In genomic region chr10:43657501-43658225, GRCm38 (mm10) we compare ENCODE assay signal across 14 mouse cellular contexts.
A peak's percentile ranks its signal among the peaks of the same experiment; 100 is the strongest.
DNase-seq lines count a peak whose midpoint lies in the region; TF ChIP-seq lines count a peak whose summit lies in the region.
"Had no signal": no experiment of that assay in that cellular context is flagged by ENCODE, and none has a peak within 500 bp of the region (broad histone marks: within the 10 kb centered on the region; RNA-seq: fewer than 3 reads in every experiment).

No protein-coding gene starts in this region.

- H3K4me1 ChIP-seq in kidney, adult 2 months (ENCODE audit: control insufficient read depth, insufficient read depth, low read length) = peaks cover 6% of the 10 kb centered on the region; the same call in 1 of the 2 replicates
- H3K4me1 ChIP-seq: forebrain, embryonic 15.5 days; neural tube, embryonic 13.5 days had no signal

- peak; percentile 16 for DNase-seq in kidney, adult 2 months
- DNase-seq in kidney, postnatal 36 days = no peak
- peak; percentile 48 for DNase-seq in brain, adult 2 months (ENCODE audit: low read depth, low spot score)
- DNase-seq in lung, postnatal 36 days = peak; percentile 27
- DNase-seq in neural tube, embryonic 10.5 days (ENCODE audit: extremely low spot score, low spot score) = no peak
- DNase-seq in layer of hippocampus, postnatal 36 days = no peak
- DNase-seq: cerebellum, postnatal 25 days; gastrocnemius, postnatal 14 days; retina, postnatal 1 day had no signal

- TF ChIP-seq POLR2A in kidney, adult 2 months (IDR thresholded peaks at IDR 0.05; ENCODE audit: low read depth, low read length) = no peak

- WGBS in kidney, adult 2 months = 67% methylated on average over 8 of the region's 8 CpGs

- H3K79me2 ChIP-seq in C2C12 (ENCODE audit: control insufficient read depth, insufficient read depth) = no peaks in the 10 kb centered on the region

- no peak overlapping the region for H3ac ChIP-seq in C2C12 (ENCODE audit: control insufficient read depth, insufficient read length, low read depth)

- H3K4me3 ChIP-seq in kidney, adult 2 months (ENCODE audit: insufficient read depth, low read depth, low read length) = no peak overlapping the region
- H3K4me3 ChIP-seq in C2C12 (ENCODE audit: insufficient read depth, poor library complexity, severe bottlenecking) = no peak overlapping the region
- H3K4me3 ChIP-seq: embryonic facial prominence, embryonic 12.5 days; forebrain, embryonic 15.5 days; neural tube, embryonic 13.5 days had no signal

- H3K27me3 ChIP-seq in kidney, adult 2 months (replicated peaks; ENCODE audit: control insufficient read depth, insufficient read depth, low read length) = no peaks in the 10 kb centered on the region
- no peaks in the 10 kb centered on the region for H3K27me3 ChIP-seq in C2C12 (ENCODE audit: control insufficient read depth, insufficient read depth, insufficient read length)
- H3K27me3 ChIP-seq: embryonic facial prominence, embryonic 12.5 days; forebrain, embryonic 15.5 days; neural tube, embryonic 13.5 days had no signal

- H3K36me3 ChIP-seq in kidney, adult 2 months (ENCODE audit: control insufficient read depth, insufficient read depth, low read length) = no peaks in the 10 kb centered on the region
- H3K36me3 ChIP-seq in C2C12 (ENCODE audit: control insufficient read depth, insufficient read depth) = no peaks in the 10 kb centered on the region
- H3K36me3 ChIP-seq: embryonic facial prominence, embryonic 12.5 days; forebrain, embryonic 15.5 days; neural tube, embryonic 13.5 days had no signal

- no peaks in the 10 kb centered on the region for H3K79me3 ChIP-seq in C2C12 (ENCODE audit: low read depth)

- no peak for TF ChIP-seq CTCF in kidney, adult 2 months (conservative IDR thresholded peaks at IDR 0.05; ENCODE audit: insufficient read depth, insufficient read length, low read depth, low read length)
- TF ChIP-seq CTCF in C2C12 (IDR thresholded peaks at IDR 0.05; ENCODE audit: control insufficient read depth, insufficient read depth, insufficient read length) = no peak

- H3K27ac ChIP-seq in kidney, adult 2 months (ENCODE audit: insufficient read depth, low read depth, low read length) = no peak overlapping the region
- H3K27ac ChIP-seq: embryonic facial prominence, embryonic 12.5 days; forebrain, embryonic 15.5 days; macrophage; neural tube, embryonic 13.5 days had no signal

TF ChIP-seq in C2C12, 6 proteins besides CTCF, POLR2A, EP300 and RAD21:
- TF ChIP-seq MAX (IDR thresholded peaks at IDR 0.05) (peak; percentile 37), FOSL1 (IDR thresholded peaks at IDR 0.05; ENCODE audit: insufficient read depth, low read length, poor library complexity, severe bottlenecking) (peak; percentile 56), MYOD1 (IDR thresholded peaks at IDR 0.05; ENCODE audit: control insufficient read depth, insufficient read length, low read depth) (no peak)

Comparison
In these comparisons a context has a peak if more than half of its experiments do, and no peak if none do; other contexts are left out.
1. DNase-seq: peak in kidney, adult 2 months (single experiment), brain, adult 2 months (single experiment) and lung, postnatal 36 days (single experiment); none in kidney, postnatal 36 days (0 of 2), neural tube, embryonic 10.5 days (single experiment) and layer of hippocampus, postnatal 36 days (0 of 2).